Mouse (Mus musculus) heart, postnatal 36 days (tissue): ENCODE measurements around the gene Foxred1. TPM values are rescaled to one million over a fixed set of nuclear protein-coding genes. Genes with fewer than 3 reads are reported as not detected.

Experiments used
- DNase-seq, 2 experiments: peaks; one replicate each; pipeline ENCODE4 v3.0.0; 2021 to 2022
- intact Hi-C: fragments of 180-260 bp; cut with DNase I; formaldehyde crosslinking; loops from one replicate; pipeline ENCODE4 v1.15.1; 2025
- total RNA-seq, 2 experiments: library from RNA; stranded (reverse); gene quantifications; 2 replicates each; pipeline ENCODE4 v1.2.3; 2021

Gene Foxred1
- total RNA-seq, 2 experiments from 2014 or later, result 85.5 to 91.0 TPM

DNA sequence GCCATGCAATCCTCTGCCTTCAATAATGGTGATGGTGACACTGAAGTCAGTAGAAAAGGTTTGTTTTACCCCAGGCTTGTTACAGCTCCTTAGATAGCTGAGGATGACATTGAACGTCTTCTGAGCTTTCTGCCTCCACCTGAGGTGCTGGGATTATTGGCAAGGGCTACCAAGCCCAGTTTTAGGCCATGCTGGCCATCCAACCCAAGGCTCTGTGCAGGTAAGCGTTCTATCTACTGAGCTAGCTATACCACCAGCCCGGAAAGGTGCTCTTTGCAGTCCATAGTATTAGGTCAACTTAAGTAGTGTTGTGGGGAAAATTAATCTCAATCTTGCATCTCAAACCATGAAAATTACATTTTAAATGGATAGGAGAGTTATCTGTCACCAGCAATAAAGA, 13.2 kb downstream of the Foxred1 start:
- intact Hi-C loops, result no loop called here
- DNase-seq, result no peak

DNA sequence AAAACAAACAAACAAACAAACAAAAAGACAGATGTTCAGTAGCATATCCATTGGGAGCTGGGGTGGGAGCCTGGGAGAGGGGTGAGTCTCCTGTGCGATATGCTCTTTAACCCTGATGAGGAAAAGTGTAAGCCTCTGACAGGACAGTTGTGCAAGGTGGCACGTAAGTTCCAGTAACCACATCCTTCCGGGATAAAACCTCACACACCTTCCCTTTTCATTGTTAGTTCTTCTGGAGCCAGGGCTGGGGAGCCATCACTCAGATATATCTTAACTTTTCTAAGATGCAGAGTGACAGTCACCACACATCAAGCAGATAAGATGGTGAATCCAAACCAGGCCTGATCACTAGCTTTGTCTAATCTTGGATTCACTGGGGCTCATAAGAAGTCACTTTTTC, 16.8 kb downstream of the Foxred1 start:
- intact Hi-C loops, result no loop called here
- no peak for DNase-seq

DNA sequence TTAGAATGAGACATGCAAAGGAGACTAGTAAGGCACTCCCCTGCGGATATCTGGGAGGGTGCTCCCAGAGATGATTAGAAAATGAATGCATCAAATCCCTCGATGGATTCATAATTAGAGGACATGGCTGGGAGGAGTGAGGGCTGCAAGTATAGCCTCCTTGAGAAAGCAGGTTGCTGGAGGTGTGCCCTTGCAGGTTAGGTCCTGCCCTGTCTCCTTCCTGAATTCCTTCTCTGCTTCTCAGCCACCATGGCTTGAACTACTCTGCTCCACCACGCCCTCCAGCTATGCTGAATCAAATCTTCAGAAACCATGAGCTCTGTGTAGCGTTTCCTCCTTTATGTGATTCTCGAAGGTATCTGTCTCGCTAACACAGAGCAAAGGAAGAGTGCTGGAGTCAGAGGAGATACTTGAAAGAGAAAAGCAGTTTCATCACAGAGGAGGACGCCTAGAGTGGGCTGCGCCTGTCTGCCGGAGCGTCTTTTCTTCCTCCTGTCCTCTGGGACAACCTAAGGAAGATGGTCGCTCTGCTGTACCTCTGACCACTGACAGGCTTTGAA, 17.8 kb downstream of the Foxred1 start:
- intact Hi-C loops, result no loop called here
- DNase-seq, result no peak

DNA sequence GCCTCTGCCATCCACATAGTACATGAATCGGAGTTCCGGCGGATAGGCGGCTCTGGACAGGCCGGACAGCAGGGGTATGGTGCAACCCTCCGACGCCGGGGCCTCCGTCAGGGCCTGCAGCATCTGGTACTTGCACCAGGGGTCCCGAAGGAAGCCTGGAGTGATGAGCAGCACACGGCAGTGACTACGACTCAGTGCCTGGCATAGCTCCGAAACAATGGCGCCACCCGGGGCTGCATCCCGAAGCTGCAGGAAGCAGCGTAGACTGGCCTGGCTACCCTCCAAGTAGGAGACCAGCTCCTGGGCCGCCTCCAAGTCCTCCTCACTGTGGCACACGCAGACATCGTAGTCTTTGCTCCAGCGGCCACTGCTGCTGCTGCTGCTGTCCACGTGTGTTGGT, 22.2 kb downstream of the Foxred1 start:
- intact Hi-C loops, result no loop called here
- no peak for DNase-seq

DNA sequence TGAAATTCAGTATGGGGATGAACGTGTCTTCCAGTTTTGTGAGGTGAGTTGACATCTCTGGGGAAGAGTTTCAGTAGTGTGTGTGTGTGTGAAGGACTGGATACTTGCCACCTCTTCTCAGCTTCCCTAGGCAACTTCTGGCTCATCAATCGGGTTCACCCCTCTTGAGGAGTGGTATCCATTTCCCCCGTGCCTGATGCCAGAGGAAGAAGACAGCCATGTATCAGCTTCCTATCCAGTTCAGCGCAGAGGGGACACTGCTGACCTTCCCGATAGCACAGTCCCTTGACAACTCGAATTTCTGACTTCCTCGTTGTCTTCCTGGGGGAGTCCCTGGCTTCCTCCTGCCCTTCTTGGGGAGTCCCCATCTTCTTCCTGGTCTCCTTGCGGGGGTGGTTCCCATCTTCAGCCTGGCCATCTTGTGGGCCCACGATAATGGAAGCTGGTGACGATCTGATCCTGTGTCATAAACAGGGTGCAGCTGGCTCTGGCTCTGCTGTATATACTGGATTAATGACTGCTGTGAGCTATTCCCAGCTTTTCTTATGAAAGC, 23.4 kb downstream of the Foxred1 start:
- intact Hi-C loops, result no loop called here
- DNase-seq, result no peak

DNA sequence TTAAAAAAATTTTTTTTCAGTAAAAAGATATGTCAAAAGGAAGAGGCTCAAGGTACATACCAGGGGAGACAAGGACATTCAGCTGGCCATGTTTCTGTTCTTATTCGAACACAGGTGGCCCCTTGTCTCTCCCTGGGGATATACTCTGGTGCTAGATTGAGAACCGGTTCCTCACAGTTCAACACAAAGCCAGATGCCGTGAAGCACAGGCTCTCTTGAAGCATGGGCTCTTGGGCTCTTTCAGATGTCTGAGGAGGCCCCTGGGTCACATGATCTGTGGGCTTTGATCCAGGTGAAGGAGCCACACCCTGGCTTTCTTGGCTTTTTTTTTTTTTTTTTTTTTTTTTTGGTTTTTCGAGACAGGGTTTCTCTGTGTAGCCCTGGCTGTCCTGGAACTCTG, 24.4 kb downstream of the Foxred1 start:
- intact Hi-C loops, result no loop called here
- no peak for DNase-seq

DNA sequence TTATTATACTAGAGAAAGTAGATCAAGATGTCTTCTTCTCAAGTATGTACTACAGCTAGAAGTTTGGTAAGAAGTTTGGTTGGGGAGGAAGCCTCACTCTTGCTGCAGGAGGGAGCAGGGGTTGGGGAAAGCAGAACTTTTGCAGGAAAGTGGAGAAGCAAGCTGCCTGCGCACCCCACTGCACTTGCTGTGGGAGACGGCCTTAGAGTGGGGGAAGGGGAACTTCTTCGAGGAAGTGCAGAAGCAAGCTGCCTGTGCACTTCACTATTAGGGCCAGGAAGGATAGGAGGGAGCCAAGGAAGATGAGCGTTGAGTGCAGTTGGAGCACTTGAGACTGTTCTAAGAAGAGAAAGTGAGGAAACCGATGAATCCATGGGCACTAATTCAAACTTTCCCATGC, 27.5 kb downstream of the Foxred1 start:
- intact Hi-C loops, result no loop called here
- DNase-seq, result no peak

DNA sequence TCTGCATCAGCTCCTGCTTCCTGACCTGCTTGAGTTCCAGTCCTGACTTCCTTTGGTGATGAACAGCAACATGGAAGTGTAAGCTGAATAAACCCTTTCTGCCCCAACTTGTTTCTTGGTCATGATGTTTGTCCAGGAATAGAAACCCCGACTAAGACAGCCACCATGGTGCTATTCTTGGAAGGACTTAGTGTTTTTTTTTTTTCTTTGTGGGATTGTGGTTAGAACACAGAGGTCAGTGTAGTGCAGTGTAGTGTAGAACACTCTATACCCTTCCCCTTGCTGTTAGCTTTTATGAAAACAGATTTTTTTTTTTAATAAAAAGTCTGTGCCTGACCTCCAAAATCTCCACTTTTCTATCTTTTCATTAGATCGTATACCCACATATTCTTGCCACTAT, 28.0 kb downstream of the Foxred1 start:
- intact Hi-C loops, result no loop called here
- DNase-seq, result no peak

DNA sequence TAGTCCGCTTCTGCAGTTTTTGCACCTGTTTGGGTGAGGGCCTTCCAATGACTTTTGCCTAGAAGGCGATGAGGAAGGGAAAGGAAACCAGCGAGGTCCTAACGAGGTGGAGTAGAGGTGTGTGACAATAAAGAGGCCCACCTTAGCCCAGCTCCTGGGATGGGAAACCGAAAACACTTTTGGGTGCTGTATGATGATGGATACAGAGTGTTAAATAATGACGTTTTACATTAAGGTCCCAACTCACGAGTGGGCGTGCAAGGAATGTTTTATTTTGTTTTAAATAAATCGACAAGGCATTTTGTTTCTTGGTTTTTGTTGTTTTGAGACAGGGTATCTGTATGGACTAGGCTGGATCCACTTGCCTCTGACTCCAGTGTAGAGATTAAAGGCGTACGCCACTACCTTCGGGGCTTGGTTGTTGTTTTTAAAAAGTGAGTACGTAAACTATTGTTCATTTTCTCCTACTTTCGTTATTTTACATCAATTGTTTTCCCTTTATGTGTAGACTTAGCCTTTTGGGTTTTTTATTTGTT, 34.7 kb downstream of the Foxred1 start:
- DNase-seq, result no peak
- intact Hi-C loops, result no loop called here

DNA sequence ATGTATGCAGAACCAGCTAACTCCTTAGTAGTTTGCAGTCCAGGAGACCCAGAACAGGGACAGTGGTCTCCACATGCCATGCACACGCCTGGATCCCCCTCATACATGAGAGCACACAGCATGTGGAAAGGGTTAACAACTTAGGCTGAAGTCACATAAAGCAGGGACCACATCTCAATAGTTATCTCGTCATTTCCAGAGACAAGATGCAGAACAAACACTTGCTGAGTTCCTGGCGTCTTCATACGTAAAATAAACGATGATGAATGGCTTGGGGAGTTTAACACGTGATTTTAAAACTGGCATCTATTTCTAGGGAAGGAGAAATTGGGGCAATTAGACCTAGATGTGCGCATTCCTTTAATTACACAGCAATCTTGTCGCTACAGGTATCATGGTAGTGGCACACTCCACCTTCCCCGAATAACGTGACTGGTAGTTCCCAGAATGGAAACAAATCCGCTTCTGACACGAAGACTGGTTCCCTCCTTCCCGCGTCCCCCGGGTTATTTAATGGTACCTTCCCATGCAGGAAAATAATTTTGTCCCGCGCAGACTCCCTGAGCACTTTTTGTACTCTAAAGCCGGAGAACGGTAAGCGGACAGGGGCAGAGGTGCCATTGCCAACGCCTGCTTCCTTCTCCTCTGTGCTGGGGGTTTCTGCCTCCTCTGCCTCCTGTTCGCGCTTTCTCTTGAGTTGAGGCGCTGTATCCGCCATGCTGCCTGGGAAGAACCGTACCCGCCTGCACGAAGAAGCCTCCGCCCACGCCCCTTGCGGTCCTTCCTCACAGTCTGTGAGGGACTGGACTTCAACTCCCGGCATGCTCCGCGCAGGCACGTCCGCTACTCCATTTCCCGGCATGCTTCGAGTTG, 35.4 kb downstream of the Foxred1 start, which contains the start of gene Dcps:
Gene Dcps, minus strand, starts transcription at position 811 of the 873 bp plus-strand sequence.
- DNase-seq, result peak; percentile 89 to 91
- intact Hi-C loops, result no loop called here

DNA sequence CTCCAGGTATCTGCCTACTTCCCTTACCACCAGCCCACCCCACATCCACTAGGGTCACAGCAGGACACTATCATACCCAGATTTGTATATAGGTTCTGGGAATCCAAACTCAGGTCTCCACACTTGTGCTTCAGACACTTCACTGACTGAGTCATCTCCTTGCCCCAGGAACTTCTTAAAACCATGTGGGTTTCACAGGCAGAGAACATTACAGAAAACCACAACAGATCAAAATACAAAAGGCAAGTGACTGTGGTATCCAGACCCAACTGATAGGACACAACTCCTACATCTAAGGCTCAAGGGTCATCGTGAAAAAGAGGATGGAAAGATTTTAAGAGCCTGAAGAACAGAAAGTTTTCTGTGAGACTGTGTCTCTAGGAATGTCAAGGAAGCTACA, 37.5 kb downstream of the Foxred1 start:
- intact Hi-C loops, result no loop called here
- DNase-seq, result no peak

DNA sequence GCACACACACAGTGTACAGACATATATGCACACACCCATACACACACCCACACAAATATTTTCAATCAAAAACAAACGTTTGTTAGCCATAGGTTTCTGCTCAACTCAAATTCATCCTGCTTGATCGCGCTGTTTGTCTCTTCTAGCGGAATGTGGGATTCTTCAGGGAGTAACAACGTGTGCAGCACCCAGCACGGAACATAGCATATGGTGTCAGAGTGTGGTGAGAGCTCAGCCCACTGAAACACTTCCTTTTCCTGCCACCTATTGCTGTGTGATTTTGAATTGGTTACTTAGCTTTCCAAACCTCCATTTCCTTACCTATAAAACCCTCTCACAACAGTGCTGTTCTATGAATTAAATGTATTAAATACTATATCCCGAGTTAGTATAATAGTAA, 40.8 kb downstream of the Foxred1 start:
- DNase-seq, result no peak
- intact Hi-C loops, result no loop called here

DNA sequence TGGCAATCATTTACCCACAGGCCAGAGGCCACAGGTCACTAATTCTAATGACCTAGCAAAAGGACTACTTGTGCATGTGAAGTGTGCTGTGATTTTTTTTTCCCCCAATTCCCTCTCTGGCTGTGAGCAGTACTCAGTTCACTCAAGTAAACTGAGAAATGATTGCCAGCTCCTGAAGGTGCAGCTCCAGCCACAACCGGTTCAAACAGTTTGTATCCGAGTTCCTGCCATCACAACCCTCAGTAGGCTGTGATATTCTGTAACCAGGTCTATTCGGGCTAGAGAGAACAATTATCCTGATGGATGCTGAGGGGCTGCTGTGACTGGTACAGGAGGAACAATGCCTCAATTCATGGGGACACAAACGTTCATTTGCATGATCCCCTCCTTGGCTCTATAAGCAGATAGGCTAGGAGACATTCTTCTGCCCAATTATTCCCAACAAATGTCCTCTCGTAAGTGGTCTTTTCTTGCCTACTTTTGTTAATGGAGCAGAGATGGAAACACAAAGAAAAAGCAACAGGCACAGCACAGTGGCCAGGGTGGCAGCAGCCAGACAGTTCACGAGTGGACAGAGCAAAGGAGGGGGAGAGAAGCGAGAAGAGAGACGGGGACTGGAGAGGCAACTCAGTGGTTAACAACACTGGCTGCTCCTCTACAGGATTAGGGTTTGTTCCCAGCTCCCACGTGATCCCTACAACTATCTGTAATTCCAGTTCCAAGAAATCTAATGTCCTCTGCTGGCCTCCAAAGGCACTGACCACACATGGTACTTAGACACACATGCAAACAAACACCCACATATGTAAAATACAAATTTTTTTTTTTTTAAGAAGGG, 43.8 kb downstream of the Foxred1 start:
- no peak for DNase-seq
- intact Hi-C loops, result loop anchor here (1.0 to 10.0 kb wide), 4 partner anchors 136 to 666 kb away; no protein-coding TSS in a partner anchor

DNA sequence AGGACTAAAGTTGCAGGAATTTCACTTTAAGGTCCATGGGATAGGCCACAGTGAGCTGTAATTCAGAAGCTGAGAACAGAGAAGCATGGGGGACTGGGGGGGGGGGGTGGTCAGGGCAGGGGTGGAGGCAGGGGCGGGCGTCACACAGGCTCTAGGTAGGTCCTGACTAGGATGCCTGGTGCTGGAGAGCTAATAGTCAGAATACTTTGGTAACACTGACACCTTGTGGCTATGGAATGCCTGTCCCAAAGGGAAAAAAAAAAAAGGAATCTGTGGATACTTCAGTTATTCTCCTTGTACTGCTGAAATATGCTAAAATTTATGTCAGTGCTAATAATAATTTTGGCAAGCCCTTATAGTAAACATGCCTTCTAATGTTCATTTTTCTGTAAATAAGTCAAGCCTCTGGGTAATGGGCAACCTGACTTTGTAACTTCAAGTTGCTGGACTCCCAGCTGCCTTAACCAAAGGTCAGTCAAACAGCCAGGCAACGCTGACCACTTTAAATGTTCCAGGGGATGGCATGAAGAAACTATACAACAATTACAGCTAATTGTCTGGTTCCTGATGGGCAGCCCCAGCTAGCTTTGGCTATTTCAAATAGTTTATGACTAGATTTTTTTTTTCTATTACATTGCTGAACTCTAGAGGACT, 44.6 kb downstream of the Foxred1 start:
- DNase-seq, result no peak
- intact Hi-C loops, result loop anchor here (1.0 to 10.0 kb wide), 3 partner anchors 135 to 665 kb away; no protein-coding TSS in a partner anchor

DNA sequence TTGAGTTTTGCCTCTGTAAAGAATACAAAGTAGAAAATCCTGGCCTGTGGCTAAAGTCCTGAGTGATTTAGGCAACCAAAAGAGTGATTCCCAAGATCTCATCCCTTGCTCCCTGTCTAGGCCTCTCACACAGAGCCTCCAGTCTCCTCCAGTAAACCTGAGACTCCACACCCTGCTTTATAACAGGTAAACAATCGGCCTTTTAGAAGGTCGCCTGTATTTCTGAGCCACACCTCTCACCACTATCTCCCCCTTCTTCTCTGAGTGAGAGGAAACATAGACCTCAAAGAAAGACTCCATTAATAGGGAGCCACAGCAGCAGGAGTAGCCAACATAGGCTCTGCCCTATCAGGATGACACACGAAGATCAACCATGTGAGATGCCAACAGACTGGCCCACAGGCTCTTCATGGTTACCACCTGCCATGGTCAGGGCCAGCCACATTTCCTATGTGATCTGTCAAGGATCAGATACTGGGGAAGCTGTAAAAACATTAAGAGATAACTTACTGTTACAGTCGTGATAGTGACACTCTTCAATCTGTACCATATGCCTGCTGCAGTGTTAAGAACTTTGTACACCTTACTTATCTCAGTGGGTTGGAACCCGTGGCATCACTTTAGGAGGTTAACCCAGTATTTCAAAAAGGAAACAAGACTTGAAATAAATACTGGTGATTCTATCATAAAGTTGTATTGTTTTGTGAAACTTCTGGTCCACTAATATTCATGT, 46.5 kb downstream of the Foxred1 start:
- intact Hi-C loops, result loop anchor here (10.0 kb wide), 1 partner anchor 300 kb away; no protein-coding TSS in a partner anchor
- DNase-seq, result no peak

DNA sequence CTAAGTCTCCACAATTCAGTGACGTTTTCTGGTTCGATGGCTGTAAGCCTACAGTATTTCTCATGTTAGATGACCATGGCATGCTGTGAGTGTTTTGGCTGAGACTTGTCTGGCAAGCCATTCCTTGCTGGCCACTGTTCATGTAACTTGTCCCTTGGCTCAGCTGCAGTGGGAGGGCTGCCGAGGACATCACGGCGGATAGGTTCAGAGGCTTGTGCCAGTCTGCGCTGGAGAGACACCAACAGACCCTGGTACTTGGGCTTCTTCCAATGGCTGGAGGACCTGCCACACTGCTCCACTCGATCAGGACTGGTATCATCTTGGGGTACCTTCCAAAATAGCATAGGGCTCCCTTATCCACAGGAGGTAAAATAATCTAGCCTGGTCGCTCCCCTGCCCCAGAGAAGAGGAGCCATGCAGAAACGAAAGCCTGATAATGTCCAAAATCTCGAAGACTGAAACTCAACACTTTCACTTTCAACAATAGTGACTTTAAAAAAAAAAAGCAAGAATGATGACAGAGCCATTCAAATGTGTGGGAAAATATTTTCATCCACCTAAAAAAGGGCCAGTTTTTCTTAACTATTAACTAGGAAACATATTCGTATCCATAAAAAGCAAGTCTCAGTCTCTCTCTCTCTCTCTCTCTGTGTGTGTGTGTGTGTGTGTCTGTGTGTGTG, 47.7 kb downstream of the Foxred1 start:
- intact Hi-C loops, result loop anchor here (2.0 to 10.0 kb wide), 2 partner anchors 46 to 298 kb away; no protein-coding TSS in a partner anchor
- peak; percentile 75 to 82 for DNase-seq

DNA sequence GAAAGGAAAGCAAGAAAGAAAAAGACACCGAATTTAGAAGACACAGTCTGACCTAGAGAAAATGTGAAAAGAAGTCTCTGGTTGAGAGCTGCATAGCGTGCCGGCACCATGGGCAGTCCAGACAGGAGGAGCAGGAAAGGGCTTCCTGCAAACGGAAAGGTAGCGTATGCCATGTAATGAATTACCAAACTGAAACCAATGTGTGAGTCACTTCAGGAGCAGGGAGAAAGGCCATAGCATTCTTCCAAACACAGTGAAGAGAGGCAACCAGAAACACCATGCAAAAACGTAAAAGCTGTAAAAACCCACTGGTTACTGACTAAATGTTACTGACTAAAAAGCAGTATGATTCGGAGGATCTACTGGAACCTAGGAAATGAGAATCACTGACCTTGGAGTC, 49.1 kb downstream of the Foxred1 start:
- DNase-seq, result no peak
- intact Hi-C loops, result loop anchor here (2.0 to 10.0 kb wide), 3 partner anchors 45 to 297 kb away; no protein-coding TSS in a partner anchor

DNA sequence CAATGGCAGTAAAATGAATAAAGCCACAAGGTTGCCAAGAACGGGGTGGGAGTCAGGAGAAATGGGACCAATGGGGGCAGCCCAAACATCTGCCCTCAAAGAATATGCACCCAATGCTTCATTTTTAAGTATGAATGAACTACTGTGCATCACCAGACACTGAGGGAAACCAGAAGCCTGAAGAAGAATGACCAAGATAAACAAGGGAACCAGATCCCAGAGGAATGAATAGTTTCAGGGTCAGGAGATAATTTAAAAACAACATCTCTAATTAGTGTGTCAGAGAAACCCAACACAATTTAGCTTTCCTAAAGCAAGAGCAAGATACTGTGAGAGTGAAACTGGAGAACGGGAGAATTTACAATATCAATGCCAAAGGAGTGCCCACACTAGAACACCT, 50.2 kb downstream of the Foxred1 start:
- no peak for DNase-seq
- intact Hi-C loops, result loop anchor here (2.0 to 10.0 kb wide), 2 partner anchors 176 to 296 kb away; no protein-coding TSS in a partner anchor

DNA sequence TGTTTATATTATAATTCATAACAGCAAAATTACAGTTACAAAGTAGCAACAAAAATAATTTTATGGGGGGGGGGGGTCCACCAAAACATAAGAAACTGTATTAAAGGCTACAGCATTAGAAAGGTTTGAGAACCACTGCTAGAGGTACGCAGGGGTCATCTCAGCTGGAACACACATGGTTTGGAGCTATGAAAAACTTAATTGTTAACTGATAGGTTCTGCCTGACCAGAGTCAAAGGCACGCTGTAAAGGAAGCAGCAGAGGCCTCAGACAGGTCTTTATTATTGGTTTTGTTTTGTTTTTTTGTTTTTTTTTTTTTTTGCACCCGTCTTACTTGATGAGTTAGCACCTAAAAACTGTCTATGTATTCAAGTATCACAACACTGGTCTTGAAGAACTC, 52.4 kb downstream of the Foxred1 start:
- DNase-seq, result no peak
- intact Hi-C loops, result no loop called here
